Mouse (Mus musculus) lung, postnatal 36 days (tissue): ENCODE measurements around the gene Esr1.
"Not testable (repeated sequence)": the region's sequence is repeated elsewhere in the genome, so short reads cannot be mapped to it uniquely, and the experiment has no call there.

Source experiments
- DNase-seq: peaks from one replicate; pipeline ENCODE4 v3.0.0; 2022; ENCODE audit warnings: mixed read lengths

Gene Esr1

GRCm38 (mm10) chr10:4611386-4612155 is at the start of gene Esr1:
Gene Esr1, plus strand, starts transcription at chr10:4611593.
- no peak for DNase-seq

GRCm38 (mm10) chr10:4565148-4565547 is 46.2 kb upstream of the Esr1 start:
- DNase-seq, result no peak

- no peak for DNase-seq
Measured at GRCm38 (mm10) chr10:4570778-4571177, 40.6 kb upstream of the Esr1 start.

- no peak for DNase-seq
Measured at GRCm38 (mm10) chr10:4571304-4571703, 40.1 kb upstream of the Esr1 start.

- DNase-seq, result no peak
Measured at GRCm38 (mm10) chr10:4581905-4582304, 29.5 kb upstream of the Esr1 start.

GRCm38 (mm10) chr10:4586691-4587090 is 24.7 kb upstream of the Esr1 start:
- DNase-seq, result no peak

- DNase-seq, result no peak
Measured at GRCm38 (mm10) chr10:4589576-4589975, 21.8 kb upstream of the Esr1 start.

GRCm38 (mm10) chr10:4590956-4591355 is 20.4 kb upstream of the Esr1 start:
- DNase-seq, result no peak

- DNase-seq, result peak; percentile 41
Measured at GRCm38 (mm10) chr10:4593828-4594227, 17.6 kb upstream of the Esr1 start.

- no peak for DNase-seq
Measured at GRCm38 (mm10) chr10:4597211-4597610, 14.2 kb upstream of the Esr1 start.

- DNase-seq, result peak; percentile 64
Measured at GRCm38 (mm10) chr10:4598244-4598842, 13.1 kb upstream of the Esr1 start.

GRCm38 (mm10) chr10:4598916-4599315 is 12.5 kb upstream of the Esr1 start:
- DNase-seq, result no peak

GRCm38 (mm10) chr10:4599591-4599990 is 11.8 kb upstream of the Esr1 start:
- DNase-seq, result no peak

- no peak for DNase-seq
Measured at GRCm38 (mm10) chr10:4600796-4601474, 10.5 kb upstream of the Esr1 start.

- DNase-seq, result not testable (repeated sequence)
Measured at GRCm38 (mm10) chr10:4601612-4602011, 9.8 kb upstream of the Esr1 start.

GRCm38 (mm10) chr10:4602466-4602865 is 8.9 kb upstream of the Esr1 start:
- DNase-seq, result no peak

GRCm38 (mm10) chr10:4604527-4605209 is 6.7 kb upstream of the Esr1 start:
- no peak for DNase-seq

- no peak for DNase-seq
Measured at GRCm38 (mm10) chr10:4610234-4610633, 1.2 kb upstream of the Esr1 start.

- DNase-seq, result peak; percentile 24
Measured at GRCm38 (mm10) chr10:4612313-4613036, 1.1 kb downstream of the Esr1 start.

GRCm38 (mm10) chr10:4618026-4618425 is 6.6 kb downstream of the Esr1 start:
- peak; percentile 45 for DNase-seq

- no peak for DNase-seq
Measured at GRCm38 (mm10) chr10:4618686-4619085, 7.3 kb downstream of the Esr1 start.

GRCm38 (mm10) chr10:4619426-4619825 is 8.0 kb downstream of the Esr1 start:
- not testable (repeated sequence) for DNase-seq
